Mouse (Mus musculus) bone marrow, adult 2 months (tissue): ENCODE measurements around the gene Hist1h3e. TPM values are rescaled to one million over a fixed set of nuclear protein-coding genes. Genes with fewer than 3 reads are reported as not detected.

Source experiments
- H3K27ac ChIP-seq: fragments of 200-500 bp; 2 replicates; pipeline ENCODE4 v1.5.1; 2012; ENCODE audit warnings: low read depth, mild to moderate bottlenecking, control low read depth, inconsistent platforms, low read length; ENCODE audit not compliant: control insufficient read depth, poor library complexity, insufficient read depth
- H3K4me1 ChIP-seq: fragments of 200-500 bp; 2 replicates; pipeline ENCODE4 v1.6.1; 2011; ENCODE audit warnings: low read length; ENCODE audit not compliant: control insufficient read depth, insufficient read depth
- H3K4me3 ChIP-seq: fragments of 200-500 bp; replicated peaks from 2 replicates; pipeline ENCODE3; 2011; ENCODE audit warnings: mild to moderate bottlenecking, low read depth, low read length, control low read depth; ENCODE audit not compliant: control insufficient read depth
- CTCF ChIP-seq: fragments of 200-500 bp; IDR thresholded peaks from 2 replicates; pipeline ENCODE4 v1.5.1; 2011; ENCODE audit warnings: low read length, control low read depth; ENCODE audit not compliant: control insufficient read depth, insufficient read depth
- POLR2A ChIP-seq: fragments of 200-500 bp; IDR thresholded peaks from 2 replicates; pipeline ENCODE4 v1.6.1; 2011; ENCODE audit warnings: low read depth, mild to moderate bottlenecking, control low read depth, low read length, borderline replicate concordance; ENCODE audit not compliant: control insufficient read depth
- WGBS: fragments of 180-500 bp; shearing (Covaris S2); methylation state at CpG from one replicate; pipeline ENCODE4 v1.1.7; 2018; 5-methylcytosine and 5-hydroxymethylcytosine counted together
- polyA plus RNA-seq: library from polyadenylated mRNA; stranded (reverse); fragments of >200 nt; gene quantifications from 2 replicates; pipeline ENCODE4 v1.2.4, GENCODE M21; 2011; ENCODE audit warnings: low replicate concordance; ENCODE audit not compliant: missing spikeins, insufficient read depth, insufficient read length

Hist1h3e gene
- polyA plus RNA-seq, 1 experiment: 12.9 TPM

DNA sequence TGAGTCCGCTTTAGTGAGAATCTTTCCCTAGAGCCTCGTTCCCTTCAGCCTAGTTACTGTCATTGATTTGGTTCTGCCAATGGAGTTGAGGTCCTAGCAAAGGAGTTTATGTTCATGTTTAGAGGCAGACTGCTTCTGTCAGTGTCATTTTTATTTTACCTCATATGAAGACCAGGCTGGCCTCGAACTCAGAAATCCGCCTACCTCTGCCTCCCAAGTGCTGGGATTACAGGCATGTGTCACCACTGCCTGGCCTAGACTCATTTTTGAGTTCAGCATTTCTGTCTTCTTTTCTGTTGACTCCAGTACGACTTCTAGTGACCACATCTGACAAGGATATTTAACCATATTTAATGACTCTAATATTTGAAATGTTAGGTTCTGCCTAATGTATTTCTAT is 46.9 kb downstream of the Hist1h3e start:
- no peak overlapping the region for H3K27ac ChIP-seq

DNA sequence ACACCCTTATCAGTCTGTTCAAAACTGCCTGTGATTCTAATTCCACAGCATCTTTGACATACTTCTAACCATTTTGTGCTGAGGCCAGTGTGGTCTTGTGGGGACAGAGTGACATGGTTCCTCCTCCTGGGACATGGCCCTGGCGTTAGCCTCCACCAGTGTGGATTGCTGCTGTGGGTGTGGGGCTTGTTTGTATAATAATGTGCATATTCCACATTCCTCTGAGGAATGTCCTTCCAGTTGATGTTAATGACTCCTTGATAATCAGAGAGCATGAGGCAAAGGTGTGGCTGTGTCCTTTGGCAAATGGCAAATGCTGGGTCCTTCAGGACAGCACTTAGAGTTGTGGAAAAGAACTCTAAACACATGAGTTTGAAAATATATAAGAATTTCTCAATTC is 48.7 kb downstream of the Hist1h3e start:
- no peak for TF ChIP-seq POLR2A
- no peak for TF ChIP-seq CTCF
- no peaks in the 10 kb centered on the region; the same call in 1 of the 2 replicates for H3K4me1 ChIP-seq
- WGBS: 88% methylated on average over 1 of the region's 1 CpGs
- H3K4me3 ChIP-seq: no peak overlapping the region
- no peak overlapping the region for H3K27ac ChIP-seq

More for the DNA sequence above, 46.9 kb downstream of the Hist1h3e start:
- Histone ChIP-seq H3K4me1 (no peaks in the 10 kb centered on the region; the same call in 1 of the 2 replicates), H3K4me3 (no peak overlapping the region)
- no peak for TF ChIP-seq POLR2A
- no peak for TF ChIP-seq CTCF
- 76% methylated on average over 5 of the region's 5 CpGs for WGBS

Other genes with a start within 250 kb of the Hist1h3e start
- gene Zfp322a, start 193.2 kb downstream of the Hist1h3e start, polyA plus RNA-seq: 4.2 and 6.1 TPM in 2 replicates
- 8.5 and 10.4 TPM in 2 replicates for gene Abt1, start 138.5 kb downstream of the Hist1h3e start, polyA plus RNA-seq
- 0.87 and 3.1 TPM in 2 replicates for gene Btn1a1, start 96.5 kb downstream of the Hist1h3e start, polyA plus RNA-seq
- gene Btn2a2, start 73.5 kb downstream of the Hist1h3e start, polyA plus RNA-seq: 0.47 TPM in 1 of 2 replicates, not detected in the other
- 23.3 and 39.5 TPM in 2 replicates for gene Hist1h4h, start 31.3 kb downstream of the Hist1h3e start, polyA plus RNA-seq
- 105 and 151 TPM in 2 replicates for gene Hist1h2af, start 28.5 kb downstream of the Hist1h3e start, polyA plus RNA-seq
- 16.1 and 17.7 TPM in 2 replicates for gene Hist1h3g, start 26.9 kb downstream of the Hist1h3e start, polyA plus RNA-seq
- 6.8 and 11.4 TPM in 2 replicates for gene Hist1h2bh, start 19.0 kb downstream of the Hist1h3e start, polyA plus RNA-seq
- 3.0 and 6.4 TPM in 2 replicates for gene Hist1h3f, start 18.3 kb downstream of the Hist1h3e start, polyA plus RNA-seq
- 114 and 284 TPM in 2 replicates for gene Hist1h4f, start 10.7 kb downstream of the Hist1h3e start, polyA plus RNA-seq
- 9.7 and 12.7 TPM in 2 replicates for gene Hist1h1d, start 9.1 kb downstream of the Hist1h3e start, polyA plus RNA-seq
- 12.5 and 23.9 TPM in 2 replicates for gene Hist1h2ae, start 8.9 kb upstream of the Hist1h3e start, polyA plus RNA-seq
- 65.5 and 109 TPM in 2 replicates for gene Hist1h2bg, start 9.0 kb upstream of the Hist1h3e start, polyA plus RNA-seq
- 32.4 and 40.5 TPM in 2 replicates for gene Hist1h2bf, start 11.8 kb upstream of the Hist1h3e start, polyA plus RNA-seq
- 2.6 and 4.3 TPM in 2 replicates for gene Hist1h2ad, start 12.0 kb upstream of the Hist1h3e start, polyA plus RNA-seq
- 7.1 and 11.3 TPM in 2 replicates for gene Hist1h3d, start 13.4 kb upstream of the Hist1h3e start, polyA plus RNA-seq
- 50.4 and 64.8 TPM in 2 replicates for gene Hist1h4d, start 19.2 kb upstream of the Hist1h3e start, polyA plus RNA-seq
- 9.2 and 11.8 TPM in 2 replicates for gene Hist1h2be, start 58.8 kb upstream of the Hist1h3e start, polyA plus RNA-seq
- 27.6 and 54.3 TPM in 2 replicates for gene Hist1h1e, start 60.2 kb upstream of the Hist1h3e start, polyA plus RNA-seq
- gene Hist1h2ac, start 121.6 kb upstream of the Hist1h3e start, polyA plus RNA-seq: 2.0 and 3.7 TPM in 2 replicates
- gene Hist1h2bc, start 121.8 kb upstream of the Hist1h3e start, polyA plus RNA-seq: 42.9 and 54.0 TPM in 2 replicates
- 3.9 TPM in 1 of 2 replicates, not detected in the other for gene Hist1h1t, start 133.4 kb upstream of the Hist1h3e start, polyA plus RNA-seq
- 7.1 and 15.1 TPM in 2 replicates for gene Hist1h4c, start 136.1 kb upstream of the Hist1h3e start, polyA plus RNA-seq
- gene Hfe, start 148.5 kb upstream of the Hist1h3e start, polyA plus RNA-seq: 4.0 and 4.5 TPM in 2 replicates
- 78.9 and 108 TPM in 2 replicates for gene Hist1h1c, start 176.4 kb upstream of the Hist1h3e start, polyA plus RNA-seq
- 42.2 and 62.6 TPM in 2 replicates for gene Hist1h3c, start 183.2 kb upstream of the Hist1h3e start, polyA plus RNA-seq
- gene Hist1h2bb, start 184.4 kb upstream of the Hist1h3e start, polyA plus RNA-seq: 65.7 and 136 TPM in 2 replicates
- gene Hist1h2ab, start 188.8 kb upstream of the Hist1h3e start, polyA plus RNA-seq: 30.3 and 31.4 TPM in 2 replicates
- gene Hist1h3b, start 189.9 kb upstream of the Hist1h3e start, polyA plus RNA-seq: 19.6 TPM in 1 of 2 replicates, not detected in the other
- 275 and 281 TPM in 2 replicates for gene Hist1h4b, start 194.6 kb upstream of the Hist1h3e start, polyA plus RNA-seq
- gene Hist1h4a, start 198.9 kb upstream of the Hist1h3e start, polyA plus RNA-seq: 62.7 and 98.3 TPM in 2 replicates
- 11.4 and 30.9 TPM in 2 replicates for gene Hist1h3a, start 200.0 kb upstream of the Hist1h3e start, polyA plus RNA-seq
- 38.3 and 41.6 TPM in 2 replicates for gene Hist1h1a, start 201.3 kb upstream of the Hist1h3e start, polyA plus RNA-seq
- not detected in 2 replicates for gene Trim38, start 207.5 kb upstream of the Hist1h3e start, polyA plus RNA-seq
- 1.4 TPM in 1 of 2 replicates, not detected in the other for gene Slc17a2, start 244.6 kb upstream of the Hist1h3e start, polyA plus RNA-seq